Mouse (Mus musculus): ENCODE results near the gene Arhgef2.

Arhgef2 gene

GRCm38 (mm10) chr3:88622113-88622940 is 16.6 kb downstream of the Arhgef2 start:
- DNase-seq: peak; percentile 46

- no peak for DNase-seq
Observed at GRCm38 (mm10) chr3:88622941-88623345, 17.2 kb downstream of the Arhgef2 start.

- no peak for DNase-seq
Observed at GRCm38 (mm10) chr3:88623346-88624135, 17.8 kb downstream of the Arhgef2 start.

GRCm38 (mm10) chr3:88624324-88624723 is 18.6 kb downstream of the Arhgef2 start:
- no peak for DNase-seq

GRCm38 (mm10) chr3:88624951-88625350 is 19.2 kb downstream of the Arhgef2 start:
- no peak for DNase-seq

- no peak for DNase-seq
Observed at GRCm38 (mm10) chr3:88625531-88625930, 19.8 kb downstream of the Arhgef2 start.

- DNase-seq: no peak
Observed at GRCm38 (mm10) chr3:88626316-88626715, 20.6 kb downstream of the Arhgef2 start.

GRCm38 (mm10) chr3:88627114-88627513 is 21.3 kb downstream of the Arhgef2 start:
- DNase-seq: no peak

GRCm38 (mm10) chr3:88627535-88627934 is 21.8 kb downstream of the Arhgef2 start:
- no peak for DNase-seq

GRCm38 (mm10) chr3:88628766-88629165 is 23.0 kb downstream of the Arhgef2 start:
- DNase-seq: no peak

GRCm38 (mm10) chr3:88629244-88629643 is 23.5 kb downstream of the Arhgef2 start:
- peak; percentile 83 for DNase-seq

GRCm38 (mm10) chr3:88630018-88630417 is 24.3 kb downstream of the Arhgef2 start:
- no peak for DNase-seq

- peak; percentile 67 for DNase-seq
Observed at GRCm38 (mm10) chr3:88630849-88631341, 25.1 kb downstream of the Arhgef2 start.

- DNase-seq: no peak
Observed at GRCm38 (mm10) chr3:88631921-88632587, 26.3 kb downstream of the Arhgef2 start.

GRCm38 (mm10) chr3:88633056-88633455 is 27.3 kb downstream of the Arhgef2 start:
- no peak for DNase-seq

GRCm38 (mm10) chr3:88635506-88636275 is 29.9 kb downstream of the Arhgef2 start:
- DNase-seq: no peak

- no peak for DNase-seq
Observed at GRCm38 (mm10) chr3:88636555-88636986, 30.8 kb downstream of the Arhgef2 start.

GRCm38 (mm10) chr3:88637134-88637533 is 31.4 kb downstream of the Arhgef2 start:
- DNase-seq: no peak

- DNase-seq: no peak
Observed at GRCm38 (mm10) chr3:88639239-88639638, 33.5 kb downstream of the Arhgef2 start.

- peak; percentile 16 for DNase-seq
Observed at GRCm38 (mm10) chr3:88640676-88641075, 34.9 kb downstream of the Arhgef2 start.

- DNase-seq: no peak
Observed at GRCm38 (mm10) chr3:88643078-88643477, 37.3 kb downstream of the Arhgef2 start.

- no peak for DNase-seq
Observed at GRCm38 (mm10) chr3:88645937-88646336, 40.2 kb downstream of the Arhgef2 start.
